Comparison of ENCODE assay signal across 8 mouse cellular contexts in genomic region chr11:19016481-19017220, GRCm38 (mm10). TPM values are rescaled to one million over a fixed set of nuclear protein-coding genes. Genes with fewer than 3 reads are reported as not detected.
A peak's percentile ranks its signal among the peaks of the same experiment; 100 is the strongest.
DNase-seq lines count a peak whose midpoint lies in the region; ATAC-seq lines count a peak whose summit lies in the region.

No protein-coding gene starts in this region.

- DNase-seq in heart, adult 11 months, result peak; percentile 78
- DNase-seq in heart, adult 8-10 months (ENCODE audit: low spot score), result no peak
- peak; percentile 54 for DNase-seq in embryo, embryonic 11 days
- DNase-seq in hindbrain, embryonic 11.5 days (ENCODE audit: low spot score), result peak; percentile 51
- DNase-seq in midbrain, embryonic 11.5 days (ENCODE audit: low spot score, missing footprints), result peak; percentile 94
- no peak for DNase-seq in layer of hippocampus, postnatal 14 days (ENCODE audit: low spot score in 2 of 2)
- DNase-seq in spleen, postnatal 36 days (ENCODE audit: low spot score in 2 of 2), result no peak
- DNase-seq in MN1 (ENCODE audit: low spot score), result no peak

- no peaks in the 10 kb centered on the region for H3K9me3 ChIP-seq in hindbrain, embryonic 11.5 days (ENCODE audit: control insufficient read depth, low read length)
- no peaks in the 10 kb centered on the region for H3K9me3 ChIP-seq in midbrain, embryonic 11.5 days (ENCODE audit: control insufficient read depth, low read length)

- H3K27ac ChIP-seq in hindbrain, embryonic 11.5 days (ENCODE audit: low read depth, low read length), result peak overlapping the region; percentile 99
- H3K27ac ChIP-seq in midbrain, embryonic 11.5 days (ENCODE audit: low read depth, low read length), result no peak overlapping the region

- peaks cover 2% of the 10 kb centered on the region; the same call in 1 of the 2 replicates for H3K36me3 ChIP-seq in hindbrain, embryonic 11.5 days (ENCODE audit: control insufficient read depth, insufficient read depth, low read length)
- H3K36me3 ChIP-seq in midbrain, embryonic 11.5 days (ENCODE audit: control insufficient read depth, insufficient read depth, low read length), result no peaks in the 10 kb centered on the region

- H3K4me2 ChIP-seq in hindbrain, embryonic 11.5 days (replicated peaks; ENCODE audit: low read depth, low read length), result peak overlapping the region; percentile 92
- H3K4me2 ChIP-seq in midbrain, embryonic 11.5 days, result peak overlapping the region; percentile 95

- H3K9ac ChIP-seq in hindbrain, embryonic 11.5 days (ENCODE audit: low read depth, low read length), result peak overlapping the region; percentile 99
- H3K9ac ChIP-seq in midbrain, embryonic 11.5 days (ENCODE audit: low read length), result peak overlapping the region; percentile 82

- no peaks in the 10 kb centered on the region for H3K27me3 ChIP-seq in hindbrain, embryonic 11.5 days (ENCODE audit: control insufficient read depth, insufficient read depth, low read length)
- H3K27me3 ChIP-seq in midbrain, embryonic 11.5 days (ENCODE audit: control insufficient read depth, insufficient read depth, low read length), result peaks cover 2% of the 10 kb centered on the region; the same call in 1 of the 2 replicates

- peaks cover 9% of the 10 kb centered on the region for H3K4me1 ChIP-seq in hindbrain, embryonic 11.5 days (replicated peaks; ENCODE audit: control insufficient read depth, insufficient read depth, low read length)
- H3K4me1 ChIP-seq in midbrain, embryonic 11.5 days (ENCODE audit: control insufficient read depth, insufficient read depth, low read length), result peaks cover 42% of the 10 kb centered on the region

- WGBS in hindbrain, embryonic 11.5 days, result 0% methylated on average over 10 of the region's 10 CpGs
- WGBS in midbrain, embryonic 11.5 days, result under 1% methylated on average over 10 of the region's 10 CpGs

- no peak for ATAC-seq in hindbrain, embryonic 11.5 days (ENCODE audit: low FRiP score)
- ATAC-seq in midbrain, embryonic 11.5 days (ENCODE audit: low FRiP score), result no peak

- peak overlapping the region; percentile 88 for H3K4me3 ChIP-seq in hindbrain, embryonic 11.5 days (ENCODE audit: low read depth, low read length)
- H3K4me3 ChIP-seq in midbrain, embryonic 11.5 days (ENCODE audit: low read depth, low read length), result peak overlapping the region; percentile 66

RNA-seq across cellular contexts. Expression of gene Meis1, which starts 2.1 kb away (rescaled TPM):
- 10 to 100 TPM; 27.9 to 32.8 (median 30.9) TPM for total RNA-seq in heart, adult 8-10 months (2022)
- polyA plus RNA-seq in hindbrain, embryonic 11.5 days (2014; fragmentation: Nextera tagmentation; extraction: Ambion mirVana), result 132 and 149 TPM in 2 replicates
- 39.4 and 39.6 TPM in 2 replicates for polyA plus RNA-seq in midbrain, embryonic 11.5 days (2014; fragmentation: Nextera tagmentation; extraction: Ambion mirVana)
- 1 to 10 TPM; 2.0 to 2.9 TPM for total RNA-seq in layer of hippocampus, postnatal 14 days (2021)

Comparison
In these comparisons a context has a peak if more than half of its experiments do, and no peak if none do; other contexts are left out.
1. DNase-seq: peak in heart, adult 11 months (single experiment), embryo, embryonic 11 days (single experiment), hindbrain, embryonic 11.5 days (single experiment) and midbrain, embryonic 11.5 days (single experiment); none in heart, adult 8-10 months (single experiment), layer of hippocampus, postnatal 14 days (0 of 2), spleen, postnatal 36 days (0 of 2) and MN1 (single experiment).
2. RNA of gene Meis1, which starts 2.1 kb away (total RNA-seq): 27.9 to 32.8 TPM in heart, adult 8-10 months; 2.0 to 2.9 TPM in layer of hippocampus, postnatal 14 days; every median in the first group is over 4 times any median in the second.